Mouse (Mus musculus) stomach, embryonic 16.5 days (tissue): ENCODE measurements around the gene Trpc3. TPM values are rescaled to one million over a fixed set of nuclear protein-coding genes. Genes with fewer than 3 reads are reported as not detected.
A peak's percentile ranks its signal among the peaks of the same experiment; 100 is the strongest.
"Not testable (repeated sequence)": the region's sequence is repeated elsewhere in the genome, so short reads cannot be mapped to it uniquely, and the experiment has no call there.

Experiments used
- ATAC-seq: fragments of 200-750 bp; cut with Nextera tagmentation; 2 replicates; pipeline ENCODE4 v1.8.0; 2017; ENCODE audit warnings: moderate number of reproducible peaks, moderate TSS enrichment; ENCODE audit not compliant: insufficient read depth, low FRiP score
- H3K27ac ChIP-seq: fragments of 300-500 bp; sonication (generic); 2 replicates; pipeline ENCODE4 v1.5.1; 2014; ENCODE audit warnings: low read length
- H3K27me3 ChIP-seq: fragments of 300-500 bp; sonication (generic); 2 replicates; pipeline ENCODE4 v1.6.1; 2014; ENCODE audit warnings: low read length, control low read depth, mixed read lengths; ENCODE audit not compliant: control insufficient read depth, insufficient read depth
- H3K36me3 ChIP-seq: fragments of 300-500 bp; sonication (generic); 2 replicates; pipeline ENCODE4 v1.6.1; 2014; ENCODE audit warnings: low read length; ENCODE audit not compliant: control insufficient read depth, insufficient read depth
- H3K4me1 ChIP-seq: fragments of 300-500 bp; sonication (generic); 2 replicates; pipeline ENCODE4 v1.6.1; 2014; ENCODE audit warnings: low read length, control low read depth, mixed read lengths; ENCODE audit not compliant: control insufficient read depth, insufficient read depth
- H3K4me2 ChIP-seq: fragments of 300-500 bp; sonication (generic); 2 replicates; pipeline ENCODE4 v1.6.1; 2014; ENCODE audit warnings: low read depth, low read length, mixed read lengths
- H3K4me3 ChIP-seq: fragments of 300-500 bp; sonication (generic); replicated peaks from 2 replicates; pipeline ENCODE4 v1.5.1; 2014; ENCODE audit warnings: mild to moderate bottlenecking, low read length
- H3K9ac ChIP-seq: fragments of 300-500 bp; sonication (generic); 2 replicates; pipeline ENCODE4 v1.6.1; 2014; ENCODE audit warnings: low read length
- H3K9me3 ChIP-seq: fragments of 300-500 bp; sonication (generic); replicated peaks from 2 replicates; pipeline ENCODE4 v1.6.1; 2016; ENCODE audit warnings: low read length, control low read depth; ENCODE audit not compliant: control insufficient read depth
- WGBS: fragments of 180-500 bp; shearing (Covaris S2); extraction: QIAGEN DNeasy Blood & Tissue Kit; methylation state at CpG from one replicate; pipeline ENCODE4 v1.1.7; 2014; 5-methylcytosine and 5-hydroxymethylcytosine counted together
- polyA plus RNA-seq: library from polyadenylated mRNA; unstranded; fragments of >200 nt; fragmentation: Nextera tagmentation; extraction: Ambion mirVana; gene quantifications from 2 replicates; pipeline ENCODE4 v1.2.1, GENCODE M21; 2015

Gene Trpc3
- polyA plus RNA-seq, 1 experiment from 2014 or later, result 3.0 TPM

DNA sequence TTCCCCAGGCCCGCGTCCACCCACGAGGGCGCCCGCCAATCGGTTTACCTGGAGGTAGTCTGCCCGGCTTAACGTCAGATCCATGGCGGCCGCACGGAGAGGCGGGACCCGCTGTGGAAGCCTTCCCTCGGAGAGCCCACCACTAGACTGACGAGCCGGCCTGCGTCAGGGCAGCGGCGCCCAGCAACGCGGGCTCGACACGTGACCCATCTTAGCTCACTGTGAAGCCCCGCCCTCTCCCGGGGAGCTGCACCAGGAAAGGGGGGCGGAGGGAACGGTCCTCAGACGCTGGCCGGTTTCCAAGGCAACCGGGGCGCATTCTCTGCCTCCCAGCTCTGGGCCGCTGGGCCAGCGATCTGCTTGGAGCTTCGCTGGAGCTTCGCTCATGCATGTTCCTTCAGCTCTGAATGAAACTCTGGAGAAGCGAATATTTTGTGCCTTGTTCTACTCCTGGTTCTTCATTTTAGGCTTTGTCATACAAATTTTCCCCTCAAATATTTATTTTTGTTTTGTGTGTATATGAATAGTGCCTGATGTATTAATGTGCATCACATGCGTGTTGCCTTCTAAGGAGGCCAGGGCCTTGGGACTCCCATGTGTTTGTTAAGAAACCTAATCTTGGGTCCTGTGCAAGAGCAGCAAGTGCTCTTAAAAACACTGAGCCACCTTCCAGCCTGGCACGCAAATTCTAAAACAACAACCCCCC lies 76.6 kb downstream of the Trpc3 start, which contains the start of gene Bbs7:
Gene Bbs7 (minus strand): TSS at position 276 of the 706 bp plus-strand sequence.
- Histone ChIP-seq H3K36me3 (no peaks in the 10 kb centered on the region), H3K4me3 (peak within 1 kb of the TSS; percentile 71), H3K4me1 (peaks cover 6% of the 10 kb centered on the region; the same call in 1 of the 2 replicates), H3K4me2 (peak within 1 kb of the TSS; percentile 65), H3K27ac (no peak within 1 kb of the TSS; the same call in 1 of the 2 replicates), H3K9ac (peak within 1 kb of the TSS; percentile 77), H3K27me3 (no peaks in the 10 kb centered on the region), H3K9me3 (no peaks in the 10 kb centered on the region)
- peak; percentile 98 for ATAC-seq
- 5% methylated on average over 32 of the region's 38 CpGs for WGBS

DNA sequence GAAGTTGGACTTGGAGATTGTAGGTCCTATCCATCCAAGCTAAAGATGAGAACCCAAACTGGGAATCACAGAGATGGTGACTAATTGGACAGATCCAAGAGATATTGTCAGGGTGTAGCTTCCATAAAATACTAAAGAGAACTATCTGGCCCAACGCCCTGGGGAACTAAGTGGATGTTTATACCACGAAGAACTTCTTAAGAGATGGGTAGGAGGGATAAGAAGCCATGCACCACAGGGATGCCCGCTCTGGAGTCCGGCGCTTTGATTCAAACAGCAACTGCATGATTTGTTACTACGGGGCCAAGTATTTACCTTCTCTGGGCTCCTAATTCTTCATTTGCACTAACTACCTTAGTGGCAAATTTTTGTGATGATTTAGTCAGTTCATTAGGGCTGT lies 77.3 kb downstream of the Trpc3 start:
- no peak overlapping the region; the same call in 1 of the 2 replicates for H3K27ac ChIP-seq
- H3K4me2 ChIP-seq, result peak overlapping the region; percentile 65
- H3K9ac ChIP-seq, result peak overlapping the region; percentile 77
- no peak for ATAC-seq
- peak overlapping the region; percentile 71 for H3K4me3 ChIP-seq
- WGBS, result 3% methylated on average over 6 of the region's 6 CpGs
- H3K36me3 ChIP-seq, result no peaks in the 10 kb centered on the region
- peaks cover 6% of the 10 kb centered on the region; the same call in 1 of the 2 replicates for H3K4me1 ChIP-seq
- no peaks in the 10 kb centered on the region for H3K9me3 ChIP-seq
- H3K27me3 ChIP-seq, result no peaks in the 10 kb centered on the region

DNA sequence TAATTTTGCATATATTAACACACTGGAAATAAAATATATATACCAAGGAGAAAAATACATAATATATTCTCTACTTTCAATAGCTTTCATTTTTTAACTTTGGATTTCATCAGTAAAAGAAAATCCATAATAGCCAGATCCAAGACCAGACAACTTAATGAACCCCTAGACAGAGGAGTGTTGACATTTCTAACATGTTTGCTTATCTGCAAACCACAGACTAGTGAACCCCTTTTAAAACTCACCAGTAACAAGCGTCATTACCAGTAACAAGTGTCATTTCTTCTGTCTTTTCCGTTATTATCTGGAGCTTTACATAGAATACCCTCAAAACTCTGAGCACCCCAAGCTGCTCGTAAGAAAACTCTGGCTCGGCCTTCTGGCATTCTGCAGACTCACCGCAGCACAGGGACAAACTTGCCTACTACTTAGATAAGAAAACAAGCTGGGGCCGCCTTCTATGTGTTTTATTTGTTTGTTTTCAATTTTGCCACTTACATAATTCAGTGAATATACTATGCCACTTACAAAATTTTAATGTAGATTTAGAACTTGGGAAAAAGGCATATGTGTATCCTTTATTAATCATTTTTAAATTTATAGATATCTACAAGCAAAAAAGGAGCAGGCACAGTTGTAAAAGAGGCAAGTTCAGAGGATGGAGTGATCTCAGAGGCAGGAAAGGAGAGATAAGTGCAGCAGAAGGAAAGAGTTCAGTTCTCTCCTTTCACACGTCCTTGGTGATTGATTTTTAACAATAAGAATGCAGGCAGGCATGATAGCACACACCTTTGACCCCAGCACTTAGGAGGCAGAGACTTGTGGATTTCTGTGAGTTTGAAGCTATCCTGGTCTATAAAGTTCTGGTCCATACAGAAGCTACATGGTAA lies 83.8 kb downstream of the Trpc3 start:
- Histone ChIP-seq H3K36me3 (no peaks in the 10 kb centered on the region; the same call in 1 of the 2 replicates), H3K4me2 (no peak overlapping the region), H3K27ac (no peak overlapping the region), H3K4me3 (no peak overlapping the region), H3K27me3 (no peaks in the 10 kb centered on the region), H3K9me3 (no peaks in the 10 kb centered on the region), H3K4me1 (no peaks in the 10 kb centered on the region), H3K9ac (no peak overlapping the region)
- 70% methylated on average over 7 of the region's 7 CpGs for WGBS
- ATAC-seq, result no peak

DNA sequence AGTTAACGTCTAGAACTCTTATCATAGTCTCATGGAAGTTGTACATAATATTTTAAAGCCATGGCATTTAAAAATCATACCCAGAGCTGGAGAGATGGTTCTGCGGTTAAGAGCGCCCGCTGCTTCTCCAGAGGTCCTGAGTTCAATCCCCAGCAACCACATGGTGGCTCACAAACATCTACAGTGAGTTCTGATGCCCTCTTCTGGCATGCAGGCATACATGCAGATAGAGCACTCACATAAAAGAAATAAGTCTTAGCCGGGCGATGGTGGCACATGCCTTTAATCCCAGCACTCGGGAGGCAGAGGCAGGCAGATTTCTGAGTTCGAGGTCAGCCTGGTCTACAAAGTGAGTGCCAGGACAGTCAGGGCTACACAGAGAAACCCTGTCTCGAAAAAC lies 90.2 kb downstream of the Trpc3 start:
- H3K9ac ChIP-seq, ATAC-seq, H3K9me3 ChIP-seq, H3K4me1 ChIP-seq, H3K4me2 ChIP-seq, H3K27ac ChIP-seq, H3K27me3 ChIP-seq, H3K4me3 ChIP-seq, H3K36me3 ChIP-seq: not testable (repeated sequence)
- 86% methylated on average over 8 of the region's 9 CpGs for WGBS

DNA sequence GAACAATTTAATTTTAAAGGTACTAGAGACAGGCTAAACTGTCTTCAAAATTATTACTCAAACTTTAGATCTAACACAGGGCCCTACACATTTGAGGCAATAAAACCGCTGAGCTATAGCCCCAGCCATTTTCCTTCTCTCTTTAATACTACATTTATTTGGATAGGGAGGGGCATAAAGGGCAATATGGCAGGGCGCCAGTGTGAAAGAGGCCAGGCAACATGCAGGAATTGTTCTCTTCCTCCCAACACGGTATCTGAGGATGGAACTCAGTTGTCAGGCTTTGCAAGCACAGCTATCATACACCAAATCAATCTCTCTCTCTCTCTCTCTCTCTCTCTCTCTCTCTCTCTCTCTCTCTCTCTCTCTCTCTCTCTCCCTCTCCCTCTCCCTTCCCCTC lies 91.2 kb downstream of the Trpc3 start:
- ATAC-seq, result no peak
- 61% methylated on average over 3 of the region's 3 CpGs for WGBS

DNA sequence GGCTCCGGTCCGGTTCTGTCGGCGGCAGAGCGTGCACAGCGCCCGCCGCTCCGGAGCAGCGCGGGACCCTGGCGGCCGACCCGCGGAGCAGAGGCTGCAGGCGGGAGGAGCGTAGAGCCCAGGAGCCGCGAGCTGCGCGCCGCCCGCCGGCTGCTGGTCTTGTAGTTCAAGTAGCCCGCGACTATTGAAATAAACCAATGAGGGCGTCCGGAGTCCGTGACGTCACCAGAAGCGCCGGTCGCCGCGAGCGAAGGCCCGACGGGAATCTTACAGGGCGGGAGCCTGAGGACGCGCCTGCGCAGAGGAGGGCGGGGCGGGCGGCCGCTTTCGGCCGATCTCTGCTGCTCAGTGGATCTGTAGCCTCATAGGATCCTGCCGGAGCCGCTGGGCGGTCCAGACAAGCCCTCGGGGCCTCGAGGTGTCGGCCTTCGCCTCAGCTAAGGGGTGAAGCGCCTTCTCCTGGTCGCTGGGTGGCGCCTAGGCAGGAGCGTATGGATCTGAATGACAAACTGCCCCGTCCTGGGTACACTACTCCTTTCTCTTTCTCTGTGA lies 118.1 kb downstream of the Trpc3 start, which contains the start of gene Ccna2:
Gene Ccna2 (minus strand): TSS at position 324 of the 552 bp plus-strand sequence.
- H3K27ac ChIP-seq, result peak within 1 kb of the TSS; percentile 71
- H3K36me3 ChIP-seq, result peaks cover 14% of the 10 kb centered on the region; the same call in 1 of the 2 replicates
- under 1% methylated on average over 60 of the region's 60 CpGs for WGBS
- H3K9ac ChIP-seq, result peak within 1 kb of the TSS; percentile 89
- ATAC-seq, result peak; percentile 100
- H3K27me3 ChIP-seq, result no peaks in the 10 kb centered on the region
- no peaks in the 10 kb centered on the region for H3K9me3 ChIP-seq
- H3K4me1 ChIP-seq, result peaks cover 16% of the 10 kb centered on the region
- H3K4me3 ChIP-seq, result peak within 1 kb of the TSS; percentile 87
- peak within 1 kb of the TSS; percentile 82 for H3K4me2 ChIP-seq

More for the DNA sequence above, 91.2 kb downstream of the Trpc3 start:
- Histone ChIP-seq H3K27me3 (no peaks in the 10 kb centered on the region), H3K4me1 (no peaks in the 10 kb centered on the region), H3K4me3 (no peak overlapping the region), H3K9me3 (no peaks in the 10 kb centered on the region), H3K36me3 (no peaks in the 10 kb centered on the region; the same call in 1 of the 2 replicates), H3K4me2 (no peak overlapping the region), H3K27ac (no peak overlapping the region), H3K9ac (no peak overlapping the region)

DNA sequence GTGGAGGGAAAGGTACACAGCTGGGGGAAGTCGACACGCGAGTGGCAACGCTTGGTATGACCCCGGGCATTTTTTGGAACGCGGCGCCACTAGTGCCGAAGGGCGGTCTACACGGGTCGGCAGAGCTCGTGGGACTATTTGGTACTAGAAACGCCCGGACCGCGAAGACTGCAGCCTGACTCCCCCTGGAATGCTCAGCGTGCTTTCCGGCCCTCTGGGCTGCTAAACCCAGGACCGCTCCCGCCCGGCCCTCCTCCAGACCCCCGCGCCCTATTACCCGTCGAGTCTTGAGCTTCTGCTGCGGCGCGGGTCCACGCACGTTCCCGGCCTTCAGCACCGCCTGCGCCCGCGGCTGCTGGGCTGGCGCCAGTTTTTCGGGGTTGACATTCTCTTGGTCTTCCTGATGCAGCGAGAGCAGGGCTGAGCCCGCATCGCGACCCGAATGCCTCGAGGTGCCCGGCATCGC lies 118.6 kb downstream of the Trpc3 start:
- Histone ChIP-seq H3K4me2 (peak overlapping the region; percentile 82), H3K9me3 (no peaks in the 10 kb centered on the region), H3K36me3 (peaks cover 19% of the 10 kb centered on the region; the same call in 1 of the 2 replicates), H3K27ac (peak overlapping the region; percentile 71), H3K4me1 (peaks cover 16% of the 10 kb centered on the region), H3K9ac (peak overlapping the region; percentile 89), H3K4me3 (peak overlapping the region; percentile 87), H3K27me3 (no peaks in the 10 kb centered on the region)
- peak; percentile 8; the same call in 1 of the 2 replicates for ATAC-seq
- under 1% methylated on average over 46 of the region's 46 CpGs for WGBS
